Mouse (Mus musculus) heart, embryonic 14.5 days (tissue): Measurements from ENCODE around the gene Gm10272. TPM values are rescaled to one million over a fixed set of nuclear protein-coding genes. Genes with fewer than 3 reads are reported as not detected.
"Not testable (repeated sequence)": the region's sequence is repeated elsewhere in the genome, so short reads cannot be mapped to it uniquely, and the experiment has no call there.

Source experiments
- ATAC-seq: fragments of 200-750 bp; cut with Nextera tagmentation; 2 replicates; pipeline ENCODE4 v1.8.0; 2017; ENCODE audit warnings: low read depth, moderate TSS enrichment; ENCODE audit not compliant: insufficient number of reproducible peaks, insufficient read depth, low FRiP score
- H3K27ac ChIP-seq, 2 experiments: fragments of 200-500 bp in 1 of 2; fragments of 300-500 bp in 1 of 2; sonication (generic) in 1 of 2; replicated peaks in 1 of 2; 2 replicates each; pipeline ENCODE4 v1.5.1; 2012 to 2014; ENCODE audit warnings: low read depth in 2 of 2, low read length in 2 of 2, control low read depth in 1 of 2, mild to moderate bottlenecking in 1 of 2, mixed read lengths in 1 of 2; ENCODE audit not compliant: control insufficient read depth in 1 of 2, insufficient read depth in 1 of 2
- H3K27me3 ChIP-seq: fragments of 300-500 bp; sonication (generic); 2 replicates; pipeline ENCODE4 v1.6.1; 2014; ENCODE audit warnings: mild to moderate bottlenecking, low read length, control low read depth; ENCODE audit not compliant: control insufficient read depth, insufficient read depth
- H3K36me3 ChIP-seq: fragments of 300-500 bp; sonication (generic); 2 replicates; pipeline ENCODE4 v1.6.1; 2014; ENCODE audit warnings: mild to moderate bottlenecking, control low read depth, low read length, mixed read lengths; ENCODE audit not compliant: control insufficient read depth, insufficient read depth
- H3K4me1 ChIP-seq, 2 experiments: fragments of 200-500 bp in 1 of 2; fragments of 300-500 bp in 1 of 2; sonication (generic) in 1 of 2; 2 replicates each; pipeline ENCODE4 v1.6.1; 2012 to 2014; ENCODE audit warnings: low read length in 2 of 2, control low read depth in 1 of 2, mixed read lengths in 1 of 2; ENCODE audit not compliant: control insufficient read depth in 2 of 2, insufficient read depth in 2 of 2
- H3K4me2 ChIP-seq: fragments of 300-500 bp; sonication (generic); 2 replicates; pipeline ENCODE4 v1.6.1; 2014; ENCODE audit warnings: mild to moderate bottlenecking, low read length
- H3K4me3 ChIP-seq, 2 experiments: fragments of 200-500 bp in 1 of 2; fragments of 300-500 bp in 1 of 2; sonication (generic) in 1 of 2; 2 replicates each; pipeline ENCODE4 v1.5.1; 2012 to 2014; ENCODE audit warnings: low read length in 2 of 2, mild to moderate bottlenecking in 2 of 2, control low read depth in 1 of 2, low read depth in 1 of 2, moderate library complexity in 1 of 2; ENCODE audit not compliant: control insufficient read depth in 1 of 2, insufficient read depth in 1 of 2
- H3K9ac ChIP-seq: fragments of 300-500 bp; sonication (generic); 2 replicates; pipeline ENCODE4 v1.6.1; 2014; ENCODE audit warnings: mild to moderate bottlenecking, low read length
- H3K9me3 ChIP-seq: fragments of 300-500 bp; sonication (generic); 2 replicates; pipeline ENCODE4 v1.6.1; 2016; ENCODE audit warnings: low read length, control low read depth; ENCODE audit not compliant: control insufficient read depth
- WGBS: fragments of 180-500 bp; shearing (Covaris S2); extraction: QIAGEN DNeasy Blood & Tissue Kit; methylation state at CpG from one replicate; pipeline ENCODE4 v1.1.7; 2014; 5-methylcytosine and 5-hydroxymethylcytosine counted together
- polyA plus RNA-seq: library from polyadenylated mRNA; unstranded; fragments of >200 nt; fragmentation: Nextera tagmentation; extraction: Ambion mirVana; gene quantifications from 2 replicates; pipeline ENCODE4 v1.2.1, GENCODE M21; 2014

Gene Gm10272
- polyA plus RNA-seq, 1 experiment from 2014 or later: not detected

GRCm38 (mm10) chr10:77697133-77697532, 9.3 kb upstream of the Gm10272 start, which contains the start of gene Gm9508:
Gene Gm9508 (minus strand): TSS chr10:77697233.
- Histone ChIP-seq H3K4me2 (no peak within 1 kb of the TSS), H3K27ac (no peak within 1 kb of the TSS), H3K4me1 (no peaks in the 10 kb centered on the region), H3K9me3 (peaks cover 7% of the 10 kb centered on the region; the same call in 1 of the 2 replicates), H3K27me3 (0 out of 2 replicates have a peak, but pooled peaks cover 4% of the 10 kb centered on the region), H3K36me3 (no peaks in the 10 kb centered on the region), H3K4me3 (no peak within 1 kb of the TSS), H3K9ac (no peak within 1 kb of the TSS)
- no peak for ATAC-seq
- WGBS: 30% methylated on average over 4 of the region's 4 CpGs

DNA sequence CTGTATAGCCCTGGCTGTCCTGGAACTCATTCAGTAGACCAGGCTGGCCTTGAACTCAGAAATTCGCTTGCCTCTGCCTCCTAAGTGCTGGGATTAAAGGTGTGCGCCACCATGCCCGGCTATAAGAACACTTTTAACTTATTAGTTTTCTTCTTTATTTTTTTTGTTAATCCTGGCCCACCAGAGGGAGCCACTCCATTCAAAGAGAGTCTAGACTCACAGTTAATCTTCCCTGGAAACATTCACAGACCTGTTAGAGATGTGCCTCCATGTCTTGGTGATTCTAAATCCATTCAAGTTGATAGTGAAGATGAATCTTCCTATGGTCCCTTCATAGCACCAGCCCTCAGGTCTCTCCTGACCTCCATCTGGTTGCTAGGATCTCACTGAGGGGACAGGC, 3.4 kb downstream of the Gm10272 start:
- no peak overlapping the region for H3K9ac ChIP-seq
- no peak for ATAC-seq
- no peak overlapping the region for H3K27ac ChIP-seq
- H3K4me3 ChIP-seq: no peak overlapping the region
- WGBS: 70% methylated on average over 3 of the region's 3 CpGs
- H3K4me1 ChIP-seq: no peaks in the 10 kb centered on the region
- no peaks in the 10 kb centered on the region for H3K27me3 ChIP-seq
- H3K9me3 ChIP-seq: peaks cover 3% of the 10 kb centered on the region; the same call in 1 of the 2 replicates
- H3K4me2 ChIP-seq: no peak overlapping the region
- H3K36me3 ChIP-seq: no peaks in the 10 kb centered on the region

DNA sequence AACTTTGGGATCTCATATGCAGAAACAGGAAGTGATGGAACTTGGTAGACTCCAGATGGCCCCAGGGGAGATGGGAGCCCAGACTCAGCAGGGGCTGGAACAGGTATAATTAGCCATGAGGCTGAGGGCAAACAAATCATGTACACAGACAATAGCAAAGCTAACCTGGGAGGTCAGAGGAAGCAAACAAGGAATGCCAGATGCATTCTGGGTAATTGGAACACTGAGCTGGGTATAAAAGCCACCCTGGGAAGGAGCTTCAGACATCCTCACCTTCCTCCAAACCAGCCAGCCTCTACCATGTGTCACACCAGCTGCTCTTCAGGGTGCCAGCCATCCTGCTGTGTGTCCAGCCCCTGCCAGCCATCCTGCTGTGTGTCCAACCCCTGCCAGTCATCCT, 4.7 kb downstream of the Gm10272 start, which contains the start of gene Gm10024:
Gene Gm10024 (plus strand): TSS at position 301 of the 400 bp plus-strand sequence.
- not testable (repeated sequence) for H3K9ac ChIP-seq, H3K4me3 ChIP-seq, H3K9me3 ChIP-seq, H3K27me3 ChIP-seq, H3K4me2 ChIP-seq, ATAC-seq, H3K4me1 ChIP-seq, H3K27ac ChIP-seq, H3K36me3 ChIP-seq

GRCm38 (mm10) chr10:77713734-77714133, 7.3 kb downstream of the Gm10272 start:
- H3K27ac ChIP-seq: no peak overlapping the region
- H3K9ac ChIP-seq: no peak overlapping the region
- no peak overlapping the region for H3K4me2 ChIP-seq
- 58% methylated on average over 4 of the region's 4 CpGs for WGBS
- H3K36me3 ChIP-seq: no peaks in the 10 kb centered on the region
- H3K9me3 ChIP-seq: peaks cover 4% of the 10 kb centered on the region; the same call in 1 of the 2 replicates
- no peak for ATAC-seq
- H3K4me1 ChIP-seq: no peaks in the 10 kb centered on the region
- H3K27me3 ChIP-seq: no peaks in the 10 kb centered on the region
- H3K4me3 ChIP-seq: no peak overlapping the region

DNA sequence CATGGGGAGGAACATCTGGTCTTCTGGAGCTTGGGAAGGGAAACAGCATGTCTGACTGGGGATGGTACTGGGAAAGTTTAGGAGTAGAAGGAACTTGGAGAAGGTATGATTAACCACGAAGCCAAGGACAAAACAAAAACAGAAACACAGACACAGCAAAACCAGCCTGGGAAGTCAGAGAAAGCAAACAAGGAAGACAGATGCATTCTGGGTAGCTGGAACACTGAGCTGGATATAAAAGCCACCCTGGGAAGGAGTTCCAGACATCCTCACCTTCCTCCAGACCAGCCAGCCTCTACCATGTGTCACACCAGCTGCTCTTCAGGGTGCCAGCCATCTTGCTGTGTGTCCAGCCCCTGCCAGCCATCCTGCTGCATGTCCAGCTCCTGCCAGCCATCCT, 9.1 kb downstream of the Gm10272 start, which contains the start of gene Gm10142:
Gene Gm10142 (plus strand): TSS at position 301 of the 400 bp plus-strand sequence.
- Histone ChIP-seq H3K36me3 (no peaks in the 10 kb centered on the region), H3K4me1 (no peaks in the 10 kb centered on the region), H3K27me3 (no peaks in the 10 kb centered on the region), H3K27ac (no peak within 1 kb of the TSS), H3K4me2 (no peak within 1 kb of the TSS), H3K4me3 (no peak within 1 kb of the TSS), H3K9me3 (peaks cover 4% of the 10 kb centered on the region; the same call in 1 of the 2 replicates), H3K9ac (no peak within 1 kb of the TSS)
- 70% methylated on average over 1 of the region's 1 CpGs for WGBS
- no peak for ATAC-seq

GRCm38 (mm10) chr10:77720299-77720698, 13.9 kb downstream of the Gm10272 start, which contains the start of gene Krtap12-1:
Gene Krtap12-1 (plus strand): TSS chr10:77720599.
- H3K4me1 ChIP-seq, H3K27ac ChIP-seq, H3K36me3 ChIP-seq, H3K9me3 ChIP-seq, H3K27me3 ChIP-seq, H3K4me3 ChIP-seq, ATAC-seq, H3K9ac ChIP-seq, H3K4me2 ChIP-seq: not testable (repeated sequence)
- WGBS: 80% methylated on average over 1 of the region's 1 CpGs

- no peak for ATAC-seq
- H3K9ac ChIP-seq: no peak overlapping the region
- H3K36me3 ChIP-seq: no peaks in the 10 kb centered on the region
- no peak overlapping the region for H3K27ac ChIP-seq
- H3K27me3 ChIP-seq: no peaks in the 10 kb centered on the region
- H3K4me2 ChIP-seq: no peak overlapping the region
- no peaks in the 10 kb centered on the region for H3K4me1 ChIP-seq
- no peaks in the 10 kb centered on the region for H3K9me3 ChIP-seq
- no peak overlapping the region for H3K4me3 ChIP-seq
- WGBS: 68% methylated on average over 8 of the region's 8 CpGs
Measured at GRCm38 (mm10) chr10:77724855-77725254, 18.4 kb downstream of the Gm10272 start.

DNA sequence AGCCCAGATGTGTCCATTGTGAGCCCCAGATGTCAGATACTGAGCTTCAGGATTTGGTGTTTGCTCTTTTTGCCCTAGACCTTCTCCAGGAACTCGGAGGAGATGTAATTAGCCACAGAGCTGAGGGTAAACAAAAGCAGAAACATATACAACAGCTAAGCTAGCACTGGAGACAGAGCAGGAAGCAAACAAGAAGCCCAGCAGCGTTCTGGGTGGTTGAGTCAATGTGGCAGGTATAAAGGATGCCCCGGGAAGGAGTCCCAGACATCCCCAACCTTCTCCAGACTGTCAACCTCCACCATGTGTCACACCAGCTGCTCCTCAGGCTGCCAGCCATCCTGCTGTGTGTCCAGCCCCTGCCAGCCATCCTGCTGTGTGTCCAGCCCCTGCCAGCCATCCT, 19.8 kb downstream of the Gm10272 start, which contains the start of gene Gm10100:
Gene Gm10100 (plus strand): TSS at position 301 of the 400 bp plus-strand sequence.
- Histone ChIP-seq H3K27me3 (no peaks in the 10 kb centered on the region), H3K4me1 (no peaks in the 10 kb centered on the region), H3K9ac (no peak within 1 kb of the TSS), H3K4me2 (no peak within 1 kb of the TSS), H3K9me3 (no peaks in the 10 kb centered on the region), H3K36me3 (no peaks in the 10 kb centered on the region), H3K4me3 (no peak within 1 kb of the TSS), H3K27ac (no peak within 1 kb of the TSS)
- WGBS: 28% methylated on average over 3 of the region's 3 CpGs
- ATAC-seq: no peak
